Mouse (Mus musculus): ENCODE results near the gene Mras. TPM values are rescaled to one million over a fixed set of nuclear protein-coding genes. Genes with fewer than 3 reads are reported as not detected.

The Mras gene
- total RNA-seq, 4 experiments from 2014 or later = 3.7 to 8.8 (median 6.1) TPM

GRCm38 (mm10) chr9:99357921-99358692, 79.1 kb downstream of the Mras start, which contains the start of gene Esyt3:
Esyt3 (minus strand) TSS chr9:99358557.
- DNase-seq (ENCODE audit: low spot score) = no peak

- DNase-seq (ENCODE audit: low spot score) = no peak
Observed at GRCm38 (mm10) chr9:99357561-99357920, 79.6 kb downstream of the Mras start.

GRCm38 (mm10) chr9:99355971-99356370, 81.2 kb downstream of the Mras start:
- no peak for DNase-seq (ENCODE audit: low spot score)

- DNase-seq (ENCODE audit: low spot score) = no peak
Observed at GRCm38 (mm10) chr9:99354796-99355195, 82.4 kb downstream of the Mras start.

- no peak for DNase-seq (ENCODE audit: low spot score)
Observed at GRCm38 (mm10) chr9:99353390-99353789, 83.8 kb downstream of the Mras start.

GRCm38 (mm10) chr9:99352964-99353363, 84.2 kb downstream of the Mras start:
- DNase-seq (ENCODE audit: low spot score) = no peak

GRCm38 (mm10) chr9:99345351-99345792, 91.8 kb downstream of the Mras start:
- DNase-seq (ENCODE audit: low spot score) = no peak

GRCm38 (mm10) chr9:99341600-99341999, 95.6 kb downstream of the Mras start:
- DNase-seq (ENCODE audit: low spot score) = no peak

- DNase-seq (ENCODE audit: low spot score) = no peak
Observed at GRCm38 (mm10) chr9:99340126-99340525, 97.1 kb downstream of the Mras start.

GRCm38 (mm10) chr9:99339182-99339581, 98.0 kb downstream of the Mras start:
- no peak for DNase-seq (ENCODE audit: low spot score)

- no peak for DNase-seq (ENCODE audit: low spot score)
Observed at GRCm38 (mm10) chr9:99338293-99338692, 98.9 kb downstream of the Mras start.

GRCm38 (mm10) chr9:99336538-99336937, 100.6 kb downstream of the Mras start:
- DNase-seq (ENCODE audit: low spot score) = no peak

Other genes starting within 250 kb of the Mras start
- not detected for gene Faiml, start 200.1 kb downstream of the Mras start, total RNA-seq (2022)
- gene Cep70, start 194.0 kb downstream of the Mras start, total RNA-seq (2022) = 10 to 100 TPM in 1 of 4 experiments, 1 to 10 TPM in 3; 5.4 to 12.6 (median 6.7) TPM
- gene Esyt3, start 78.8 kb downstream of the Mras start, total RNA-seq (2022) = under 1 TPM; 0.22 to 0.46 (median 0.39) TPM
- gene Nme9, start 14.1 kb upstream of the Mras start, total RNA-seq (2022) = not detected
- 10 to 100 TPM; 15.5 to 17.6 (median 16.1) TPM for gene Armc8, start 131.5 kb upstream of the Mras start, total RNA-seq (2022)
- 1 to 10 TPM; 5.2 to 6.7 (median 5.6) TPM for gene Dbr1, start 138.4 kb upstream of the Mras start, total RNA-seq (2022)
- not detected for gene A4gnt, start 175.1 kb upstream of the Mras start, total RNA-seq (2022)
- 1 to 10 TPM; 3.1 to 5.1 (median 4.0) TPM for gene Dzip1l, start 192.1 kb upstream of the Mras start, total RNA-seq (2022)

Data from heart, adult 8-10 months (tissue).